Mouse (Mus musculus) gastrocnemius, postnatal 4 days (tissue): ENCODE results near the gene Rbmy. TPM values are rescaled to one million over a fixed set of nuclear protein-coding genes. Genes with fewer than 3 reads are reported as not detected.
"Not testable (repeated sequence)": the region's sequence is repeated elsewhere in the genome, so short reads cannot be mapped to it uniquely, and the experiment has no call there.

ENCODE experiments used
- DNase-seq, 2 experiments: peaks; one replicate each; pipeline ENCODE4 v3.0.0; 2021 to 2022; ENCODE audit warnings: low spot score in 2 of 2, mixed read lengths in 2 of 2
- long read RNA-seq, 2 experiments: library from polyadenylated mRNA; stranded (forward); transcript quantifications; one replicate each; pipeline ENCODE4 v2.0.0; 2021
- total RNA-seq, 2 experiments: library from RNA; stranded (reverse); gene quantifications; 2 replicates each; pipeline ENCODE4 v1.2.3; 2021

Gene Rbmy
- total RNA-seq: not detected
- long read RNA-seq, experiment 1: 0 reads
- long read RNA-seq, experiment 2: 0 reads

GRCm38 (mm10) chrY:2830380-2830779 is at the start of gene Rbmy, which contains the start of gene Gm10256:
TSS of gene Rbmy (plus strand) at chrY:2830680.
TSS of gene Gm10256 (plus strand) at chrY:2830699.
- not testable (repeated sequence) for DNase-seq

GRCm38 (mm10) chrY:2796105-2796504 is 34.4 kb upstream of the Rbmy start, which contains the start of gene Gm4064:
TSS of gene Gm4064 (minus strand) at chrY:2796205.
- not testable (repeated sequence) for DNase-seq

Other genes with a start within 250 kb of the Rbmy start
- gene H2al2c, start 231.6 kb upstream of the Rbmy start, total RNA-seq: not detected
- gene Sry, start 167.0 kb upstream of the Rbmy start, total RNA-seq: not detected
- not detected for gene H2al2b, start 110.0 kb upstream of the Rbmy start, total RNA-seq
- gene Gm4064, start 34.5 kb upstream of the Rbmy start, total RNA-seq: not detected
- gene Gm10256, start within 50 bp of the Rbmy start, total RNA-seq: not detected
- gene Gm10352, start 70.3 kb downstream of the Rbmy start, total RNA-seq: not detected
- not detected for gene Gm29289, start 101.9 kb downstream of the Rbmy start, total RNA-seq